Mouse (Mus musculus): Measurements from ENCODE around the gene Fam19a1. TPM values are rescaled to one million over a fixed set of nuclear protein-coding genes. Genes with fewer than 3 reads are reported as not detected.
"Not testable (repeated sequence)": the region's sequence is repeated elsewhere in the genome, so short reads cannot be mapped to it uniquely, and the experiment has no call there.

The Fam19a1 gene
- polyA plus RNA-seq, 1 experiment from 2014 or later = 3.0 TPM

DNA sequence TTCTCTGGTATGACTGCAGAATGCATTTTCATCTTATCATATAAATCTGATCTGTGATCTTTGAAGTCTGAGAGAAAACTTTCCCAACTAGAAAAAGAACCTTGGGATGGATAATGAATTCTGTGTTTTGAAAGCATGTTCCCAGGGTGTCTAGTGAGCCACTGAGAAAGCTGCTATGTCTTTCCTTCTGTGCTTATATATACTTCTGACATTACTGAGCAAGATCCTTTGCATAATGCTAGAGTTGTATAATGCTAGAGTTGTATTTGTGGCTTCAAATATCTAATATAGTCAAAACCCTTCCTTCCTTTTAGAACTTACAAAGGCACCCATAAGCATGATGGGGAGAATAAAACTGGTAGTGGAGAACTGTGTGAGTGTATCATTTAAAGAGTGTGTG, 65.6 kb downstream of the Fam19a1 start:
- Histone ChIP-seq H3K9me3 (ENCODE audit: low read depth, low read length) (no peaks in the 10 kb centered on the region), H3K27me3 (ENCODE audit: insufficient read depth, low read length) (no peaks in the 10 kb centered on the region), H3K27ac (ENCODE audit: low read depth) (no peak overlapping the region), H3K36me3 (ENCODE audit: insufficient read depth) (no peaks in the 10 kb centered on the region), H3K9ac (no peak overlapping the region), H3K4me2 (no peak overlapping the region), H3K4me1 (ENCODE audit: insufficient read depth) (no peaks in the 10 kb centered on the region), H3K4me3 (ENCODE audit: low read depth, low read length) (no peak overlapping the region)
- ATAC-seq (ENCODE audit: insufficient read depth) (no peak), DNase-seq (no peak)
- TF ChIP-seq CTCF (IDR thresholded peaks at IDR 0.05; ENCODE audit: low read depth) = no peak

DNA sequence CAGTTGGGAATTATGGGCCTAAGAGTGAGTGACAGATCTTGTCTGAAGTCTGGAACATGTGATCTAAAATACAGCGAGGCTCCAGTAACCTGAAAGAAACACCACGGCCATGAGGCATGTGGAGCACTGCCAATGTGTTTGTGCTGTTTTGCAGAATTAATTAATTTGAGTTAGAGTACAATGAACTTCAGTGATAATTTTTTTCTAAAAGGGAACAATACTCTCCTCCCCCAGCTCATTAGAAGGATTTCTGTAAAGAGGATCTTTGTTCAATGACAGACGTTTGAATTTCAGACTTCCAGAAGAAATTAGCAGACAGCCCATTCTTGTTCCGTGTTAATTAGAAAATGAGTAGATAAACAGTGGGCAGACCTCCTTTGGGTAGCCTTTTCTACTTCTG, 70.4 kb downstream of the Fam19a1 start:
- Histone ChIP-seq H3K9ac (no peak overlapping the region), H3K4me3 (ENCODE audit: low read depth, low read length) (no peak overlapping the region), H3K4me2 (no peak overlapping the region), H3K4me1 (ENCODE audit: insufficient read depth) (no peaks in the 10 kb centered on the region), H3K9me3 (ENCODE audit: low read depth, low read length) (no peaks in the 10 kb centered on the region), H3K36me3 (ENCODE audit: insufficient read depth) (no peaks in the 10 kb centered on the region), H3K27me3 (ENCODE audit: insufficient read depth, low read length) (no peaks in the 10 kb centered on the region), H3K27ac (ENCODE audit: low read depth) (no peak overlapping the region)
- TF ChIP-seq CTCF (IDR thresholded peaks at IDR 0.05; ENCODE audit: low read depth) = no peak
- WGBS = 71% methylated on average over 4 of the region's 4 CpGs
- ATAC-seq (ENCODE audit: insufficient read depth) (no peak), DNase-seq (no peak)

DNA sequence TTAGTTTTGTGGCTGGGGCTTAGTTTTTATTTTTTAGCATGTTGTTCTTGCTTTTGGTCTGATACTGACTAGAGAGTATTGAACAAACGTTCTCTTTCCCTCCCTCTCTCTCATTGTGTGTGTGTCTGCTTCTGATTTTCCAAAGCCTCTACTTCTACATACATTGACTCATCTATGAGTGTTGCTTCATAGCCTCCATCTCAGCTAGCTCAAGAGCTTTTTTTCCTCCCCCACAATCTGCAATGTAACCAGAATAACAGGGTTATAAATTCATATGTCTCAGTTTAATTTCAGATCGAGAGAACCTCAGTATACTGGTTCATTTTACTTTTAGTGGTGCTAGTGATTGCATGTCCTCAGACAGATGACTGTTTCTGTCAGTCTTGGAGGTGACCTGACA, 73.6 kb downstream of the Fam19a1 start:
- H3K4me3 ChIP-seq (ENCODE audit: low read depth, low read length) = no peak overlapping the region
- ATAC-seq (ENCODE audit: insufficient read depth) (no peak), DNase-seq (no peak)
- H3K27me3 ChIP-seq (ENCODE audit: insufficient read depth, low read length) = no peaks in the 10 kb centered on the region
- no peak for TF ChIP-seq CTCF (IDR thresholded peaks at IDR 0.05; ENCODE audit: low read depth)
- WGBS = 71% methylated on average over 2 of the region's 2 CpGs
- H3K9ac ChIP-seq = no peak overlapping the region
- no peaks in the 10 kb centered on the region for H3K36me3 ChIP-seq (ENCODE audit: insufficient read depth)
- H3K4me2 ChIP-seq = no peak overlapping the region
- no peak overlapping the region for H3K27ac ChIP-seq (ENCODE audit: low read depth)
- H3K4me1 ChIP-seq (ENCODE audit: insufficient read depth) = no peaks in the 10 kb centered on the region
- no peaks in the 10 kb centered on the region for H3K9me3 ChIP-seq (ENCODE audit: low read depth, low read length)

DNA sequence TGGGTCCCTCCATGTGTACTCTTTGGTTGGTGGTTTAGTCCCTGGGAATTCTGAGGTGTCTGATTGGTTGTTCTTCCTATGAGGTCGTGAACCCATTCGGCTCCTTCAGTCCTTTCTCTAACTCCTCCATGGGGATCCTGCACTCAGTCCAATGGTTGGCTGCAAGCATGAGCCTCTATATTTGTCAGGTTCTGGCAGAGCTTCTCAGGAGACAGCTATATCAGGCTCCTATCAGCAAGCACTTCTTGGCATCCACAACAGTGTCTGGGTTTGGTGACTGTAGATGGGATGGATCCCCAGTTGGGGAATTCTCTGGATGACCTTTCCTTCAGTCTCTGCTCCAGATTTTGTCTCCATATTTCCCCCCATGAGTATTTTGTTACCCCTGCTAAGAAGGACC, 86.0 kb downstream of the Fam19a1 start:
- H3K9me3 ChIP-seq (ENCODE audit: low read depth, low read length); DNase-seq; ATAC-seq (ENCODE audit: insufficient read depth); H3K4me3 ChIP-seq (ENCODE audit: low read depth, low read length); H3K27me3 ChIP-seq (ENCODE audit: insufficient read depth, low read length); H3K4me2 ChIP-seq; H3K27ac ChIP-seq (ENCODE audit: low read depth); H3K36me3 ChIP-seq (ENCODE audit: insufficient read depth); H3K4me1 ChIP-seq (ENCODE audit: insufficient read depth); H3K9ac ChIP-seq: not testable (repeated sequence)
- WGBS = 80% methylated on average over 2 of the region's 2 CpGs

DNA sequence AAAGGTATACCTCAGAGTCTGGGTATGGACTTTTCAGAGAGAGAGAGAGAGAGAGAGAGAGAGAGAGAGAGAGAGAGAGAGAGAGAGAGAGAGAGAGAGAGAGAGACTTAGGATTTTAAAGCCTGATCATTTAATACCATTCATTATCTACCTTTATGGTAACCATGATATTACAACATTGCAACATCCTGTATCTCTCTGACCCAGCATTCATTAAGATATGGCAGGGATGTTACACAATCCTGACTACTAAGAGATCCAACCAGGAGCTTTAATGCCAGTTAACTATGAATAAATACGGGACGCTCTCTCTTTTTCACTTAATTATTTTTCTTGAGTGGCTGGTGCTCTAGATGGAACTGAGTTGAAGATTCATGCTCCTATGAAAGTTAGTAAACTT, 92.4 kb downstream of the Fam19a1 start:
- no peaks in the 10 kb centered on the region for H3K9me3 ChIP-seq (ENCODE audit: low read depth, low read length)
- DNase-seq (no peak), ATAC-seq (ENCODE audit: insufficient read depth) (no peak)
- H3K36me3 ChIP-seq (ENCODE audit: insufficient read depth) = no peaks in the 10 kb centered on the region
- no peak overlapping the region for H3K27ac ChIP-seq (ENCODE audit: low read depth)
- H3K4me3 ChIP-seq (ENCODE audit: low read depth, low read length) = no peak overlapping the region
- no peak overlapping the region for H3K4me2 ChIP-seq
- no peak for TF ChIP-seq CTCF (IDR thresholded peaks at IDR 0.05; ENCODE audit: low read depth)
- no peaks in the 10 kb centered on the region for H3K27me3 ChIP-seq (ENCODE audit: insufficient read depth, low read length)
- 91% methylated on average over 2 of the region's 2 CpGs for WGBS
- no peak overlapping the region for H3K9ac ChIP-seq
- H3K4me1 ChIP-seq (ENCODE audit: insufficient read depth) = no peaks in the 10 kb centered on the region

DNA sequence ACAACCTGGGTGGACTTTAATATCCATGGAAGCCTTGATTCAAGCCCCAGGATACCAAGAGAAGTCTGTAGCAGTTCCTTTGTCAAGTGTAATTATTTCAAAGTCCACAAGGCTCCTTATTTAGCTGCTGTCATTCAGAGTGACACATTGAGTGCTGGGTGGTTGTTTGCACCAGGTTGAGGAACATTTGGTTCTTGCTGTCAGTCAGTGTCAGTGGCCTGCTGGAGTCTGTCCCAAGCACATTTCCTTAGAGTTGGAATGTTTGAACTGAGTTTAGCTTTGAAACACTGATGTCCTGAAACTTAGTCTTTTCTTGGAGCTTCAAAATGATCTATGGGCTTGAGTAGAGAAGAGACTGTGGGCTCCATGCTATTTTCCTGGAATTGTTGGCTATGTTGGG, 121.9 kb downstream of the Fam19a1 start:
- no peak for TF ChIP-seq CTCF (IDR thresholded peaks at IDR 0.05; ENCODE audit: low read depth)
- Histone ChIP-seq H3K36me3 (ENCODE audit: insufficient read depth) (no peaks in the 10 kb centered on the region), H3K4me3 (ENCODE audit: low read depth, low read length) (no peak overlapping the region), H3K4me2 (no peak overlapping the region), H3K9ac (no peak overlapping the region), H3K27me3 (ENCODE audit: insufficient read depth, low read length) (no peaks in the 10 kb centered on the region), H3K27ac (ENCODE audit: low read depth) (no peak overlapping the region), H3K9me3 (ENCODE audit: low read depth, low read length) (no peaks in the 10 kb centered on the region), H3K4me1 (ENCODE audit: insufficient read depth) (no peaks in the 10 kb centered on the region)
- ATAC-seq (ENCODE audit: insufficient read depth) (no peak), DNase-seq (peak; percentile 42)

DNA sequence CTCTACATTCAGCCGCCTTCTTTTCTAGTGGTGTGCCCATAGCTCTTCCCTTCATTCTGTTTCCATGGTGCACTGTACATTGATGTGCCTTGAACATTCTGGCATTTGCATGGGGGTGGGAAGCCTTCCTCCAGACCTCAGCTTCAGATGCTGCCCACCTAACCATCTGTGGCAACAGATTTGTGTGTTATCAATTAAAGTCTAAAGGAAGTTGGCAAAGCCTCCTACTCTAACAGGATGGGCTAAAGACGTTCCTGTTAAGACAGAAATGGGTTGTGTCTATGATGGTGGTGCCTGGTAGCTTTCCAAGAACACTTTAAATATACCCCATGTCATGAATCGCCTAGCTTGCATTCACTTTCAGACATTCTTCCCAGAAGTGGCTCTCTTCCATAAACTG, 131.4 kb downstream of the Fam19a1 start:
- no peak overlapping the region for H3K4me3 ChIP-seq (ENCODE audit: low read depth, low read length)
- no peak overlapping the region for H3K4me2 ChIP-seq
- no peak for TF ChIP-seq CTCF (IDR thresholded peaks at IDR 0.05; ENCODE audit: low read depth)
- no peaks in the 10 kb centered on the region for H3K27me3 ChIP-seq (ENCODE audit: insufficient read depth, low read length)
- H3K9me3 ChIP-seq (ENCODE audit: low read depth, low read length) = no peaks in the 10 kb centered on the region
- H3K9ac ChIP-seq = no peak overlapping the region
- ATAC-seq (ENCODE audit: insufficient read depth) (no peak), DNase-seq (no peak)
- H3K36me3 ChIP-seq (ENCODE audit: insufficient read depth) = no peaks in the 10 kb centered on the region
- no peaks in the 10 kb centered on the region for H3K4me1 ChIP-seq (ENCODE audit: insufficient read depth)
- H3K27ac ChIP-seq (ENCODE audit: low read depth) = no peak overlapping the region
- 71% methylated on average over 3 of the region's 3 CpGs for WGBS

DNA sequence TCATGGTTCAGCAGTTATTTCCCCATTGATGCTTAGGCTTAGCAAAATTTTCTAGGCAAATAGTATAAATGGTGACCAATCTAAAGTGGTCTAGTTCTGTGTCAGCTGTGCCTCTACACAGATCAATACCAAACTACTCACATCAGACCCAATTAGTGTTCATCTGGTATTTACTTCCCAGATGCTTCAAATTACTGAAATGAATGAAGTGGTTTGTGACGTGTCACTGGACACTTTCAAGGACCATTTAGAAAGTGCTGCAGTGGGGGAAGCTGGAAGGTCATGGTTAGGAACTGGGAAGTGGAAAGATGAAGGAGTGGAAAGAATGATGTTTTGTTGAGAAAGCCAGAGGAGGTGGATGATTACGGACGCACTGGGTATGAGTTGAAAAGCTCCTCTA, 139.0 kb downstream of the Fam19a1 start:
- H3K36me3 ChIP-seq (ENCODE audit: insufficient read depth) = no peaks in the 10 kb centered on the region
- H3K4me3 ChIP-seq (ENCODE audit: low read depth, low read length) = no peak overlapping the region
- no peak overlapping the region for H3K9ac ChIP-seq
- no peaks in the 10 kb centered on the region for H3K27me3 ChIP-seq (ENCODE audit: insufficient read depth, low read length)
- no peak overlapping the region for H3K4me2 ChIP-seq
- 44% methylated on average over 3 of the region's 3 CpGs for WGBS
- H3K9me3 ChIP-seq (ENCODE audit: low read depth, low read length) = no peaks in the 10 kb centered on the region
- DNase-seq (no peak), ATAC-seq (ENCODE audit: insufficient read depth) (no peak)
- no peak overlapping the region for H3K27ac ChIP-seq (ENCODE audit: low read depth)
- TF ChIP-seq CTCF (IDR thresholded peaks at IDR 0.05; ENCODE audit: low read depth) = no peak
- no peaks in the 10 kb centered on the region for H3K4me1 ChIP-seq (ENCODE audit: insufficient read depth)

Measured in lung, embryonic 14.5 days (tissue).